Mouse (Mus musculus) embryonic facial prominence, embryonic 12.5 days (tissue): ENCODE data around the gene Lactbl1. TPM values are rescaled to one million over a fixed set of nuclear protein-coding genes. Genes with fewer than 3 reads are reported as not detected.

Experiments used
- microRNA-seq: library from miRNA; unstranded; fragments of <30 nt; microRNA quantifications from one replicate; pipeline ENCODE4, GENCODE M21; 2017
- polyA plus RNA-seq: library from polyadenylated mRNA; unstranded; fragments of >200 nt; fragmentation: Nextera tagmentation; extraction: Ambion mirVana; gene quantifications from 2 replicates; pipeline ENCODE4 v1.2.1, GENCODE M21; 2016

The Lactbl1 gene
- polyA plus RNA-seq, 1 experiment from 2014 or later: not detected

Small RNA genes lying within 50 kb of the gene (microRNA-seq; reads per million reads assigned to microRNA genes)
- gene Gm22180: not detected

Other genes starting within 250 kb of the Lactbl1 start
- 0.36 and 0.75 TPM in 2 replicates for gene Htr1d, start 199.1 kb upstream of the Lactbl1 start, polyA plus RNA-seq
- gene 6030445D17Rik, start 160.4 kb upstream of the Lactbl1 start, polyA plus RNA-seq: 0.09 and 0.34 TPM in 2 replicates
- gene Luzp1, start 152.9 kb upstream of the Lactbl1 start, polyA plus RNA-seq: 124 and 127 TPM in 2 replicates
- 76.9 and 79.9 TPM in 2 replicates for gene Kdm1a, start 19.9 kb upstream of the Lactbl1 start, polyA plus RNA-seq
- gene Tex46, start 12.2 kb upstream of the Lactbl1 start, polyA plus RNA-seq: not detected in 2 replicates
- 17.1 and 20.7 TPM in 2 replicates for gene Ephb2, start 213.4 kb downstream of the Lactbl1 start, polyA plus RNA-seq